Mouse (Mus musculus) cerebellum, adult 2 months (tissue): ENCODE measurements around the gene Fam114a1.

ENCODE experiments used
- CTCF ChIP-seq: fragments of 200-500 bp; IDR thresholded peaks from 2 replicates; pipeline ENCODE4 v1.5.1; 2011; ENCODE audit warnings: low read depth, mild to moderate bottlenecking, control low read depth, low read length, moderate library complexity, borderline replicate concordance; ENCODE audit not compliant: insufficient read depth
- POLR2A ChIP-seq: fragments of 200-500 bp; IDR thresholded peaks from 2 replicates; pipeline ENCODE4 v1.6.1; 2011; ENCODE audit warnings: low read length, control low read depth, borderline replicate concordance; ENCODE audit not compliant: insufficient read depth

- TF ChIP-seq POLR2A (no peak), CTCF (no peak)
Measured at GRCm38 (mm10) chr5:65068166-65068565, 98.3 kb downstream of the Fam114a1 start.
